Mouse (Mus musculus): ENCODE results near the gene Gatad2b. TPM values are rescaled to one million over a fixed set of nuclear protein-coding genes. Genes with fewer than 3 reads are reported as not detected.

Gatad2b gene
- polyA plus RNA-seq, 1 experiment, result 14.2 TPM

DNA sequence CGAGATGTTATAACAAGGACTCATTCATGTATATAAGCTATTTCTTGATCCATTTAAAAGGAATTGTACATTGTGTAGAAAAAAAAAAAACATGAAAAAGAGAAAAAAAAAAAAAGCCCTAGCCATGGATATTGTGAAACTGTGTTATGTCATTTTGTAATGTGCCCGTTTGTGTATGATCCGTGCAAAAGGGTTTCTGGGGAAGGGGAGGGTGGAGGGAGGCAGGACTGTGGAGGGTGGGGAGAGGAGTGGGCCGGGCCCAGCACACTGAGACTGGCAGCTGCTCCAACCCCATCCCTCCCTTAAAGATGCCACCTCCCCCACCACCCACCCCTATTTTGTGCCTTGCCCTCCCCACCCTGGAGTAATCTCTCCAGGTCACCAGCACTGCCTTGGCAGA, 68.5 kb downstream of the Gatad2b start:
- Histone ChIP-seq H3K4me3 (ENCODE audit: insufficient read depth, poor library complexity, severe bottlenecking) (no peak overlapping the region), H3K27me3 (ENCODE audit: control insufficient read depth, insufficient read depth, insufficient read length) (no peaks in the 10 kb centered on the region), H3K79me3 (ENCODE audit: low read depth) (no peaks in the 10 kb centered on the region), H3ac (ENCODE audit: control insufficient read depth, insufficient read length, low read depth) (no peak overlapping the region), H3K79me2 (ENCODE audit: control insufficient read depth, insufficient read depth) (no peaks in the 10 kb centered on the region), H3K36me3 (ENCODE audit: control insufficient read depth, insufficient read depth) (peaks cover 37% of the 10 kb centered on the region)
- no peak for TF ChIP-seq CTCF (IDR thresholded peaks at IDR 0.05; ENCODE audit: control insufficient read depth, insufficient read depth, insufficient read length)
- TF ChIP-seq FOSL1 (IDR thresholded peaks at IDR 0.05; ENCODE audit: insufficient read depth, low read length, poor library complexity, severe bottlenecking), result no peak
- TF ChIP-seq MAX (IDR thresholded peaks at IDR 0.05), result no peak
- TF ChIP-seq USF1 (IDR thresholded peaks at IDR 0.05; ENCODE audit: low read depth), result no peak
- TF ChIP-seq MYOD1 (IDR thresholded peaks at IDR 0.05; ENCODE audit: control insufficient read depth, insufficient read length, low read depth), result no peak
- no peak for TF ChIP-seq CEBPB (IDR thresholded peaks at IDR 0.05; ENCODE audit: low read depth)
- no peak for TF ChIP-seq MYOG (IDR thresholded peaks at IDR 0.05; ENCODE audit: control insufficient read depth, extremely low read depth, insufficient read length)

DNA sequence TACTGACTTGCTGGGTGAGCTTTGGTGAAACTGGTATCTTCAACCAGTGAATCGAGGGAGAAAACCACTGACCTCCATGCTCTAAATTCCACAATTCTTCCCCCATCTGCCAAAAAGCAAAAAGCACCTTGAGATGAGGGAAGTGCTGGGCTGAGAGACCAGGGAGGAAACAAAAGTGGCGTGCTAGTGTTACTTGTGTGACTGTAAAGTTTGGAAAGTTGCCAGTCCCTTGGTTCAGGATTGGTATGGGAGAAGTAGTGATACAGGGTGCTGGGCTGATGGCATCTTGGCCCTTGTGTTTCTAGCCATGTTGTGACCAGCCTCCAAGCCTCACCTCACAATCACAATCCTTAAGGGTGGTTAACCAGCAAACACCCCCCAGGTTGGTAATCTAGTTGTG, 69.4 kb downstream of the Gatad2b start:
- H3ac ChIP-seq (ENCODE audit: control insufficient read depth, insufficient read length, low read depth), result no peak overlapping the region
- TF ChIP-seq FOSL1 (IDR thresholded peaks at IDR 0.05; ENCODE audit: insufficient read depth, low read length, poor library complexity, severe bottlenecking) (no peak), CTCF (IDR thresholded peaks at IDR 0.05; ENCODE audit: control insufficient read depth, insufficient read depth, insufficient read length) (no peak), CEBPB (IDR thresholded peaks at IDR 0.05; ENCODE audit: low read depth) (no peak)
- H3K27me3 ChIP-seq (ENCODE audit: control insufficient read depth, insufficient read depth, insufficient read length), result no peaks in the 10 kb centered on the region
- no peak overlapping the region for H3K4me3 ChIP-seq (ENCODE audit: insufficient read depth, poor library complexity, severe bottlenecking)
- H3K79me2 ChIP-seq (ENCODE audit: control insufficient read depth, insufficient read depth), result no peaks in the 10 kb centered on the region
- peaks cover 29% of the 10 kb centered on the region for H3K36me3 ChIP-seq (ENCODE audit: control insufficient read depth, insufficient read depth)
- no peaks in the 10 kb centered on the region for H3K79me3 ChIP-seq (ENCODE audit: low read depth)

DNA sequence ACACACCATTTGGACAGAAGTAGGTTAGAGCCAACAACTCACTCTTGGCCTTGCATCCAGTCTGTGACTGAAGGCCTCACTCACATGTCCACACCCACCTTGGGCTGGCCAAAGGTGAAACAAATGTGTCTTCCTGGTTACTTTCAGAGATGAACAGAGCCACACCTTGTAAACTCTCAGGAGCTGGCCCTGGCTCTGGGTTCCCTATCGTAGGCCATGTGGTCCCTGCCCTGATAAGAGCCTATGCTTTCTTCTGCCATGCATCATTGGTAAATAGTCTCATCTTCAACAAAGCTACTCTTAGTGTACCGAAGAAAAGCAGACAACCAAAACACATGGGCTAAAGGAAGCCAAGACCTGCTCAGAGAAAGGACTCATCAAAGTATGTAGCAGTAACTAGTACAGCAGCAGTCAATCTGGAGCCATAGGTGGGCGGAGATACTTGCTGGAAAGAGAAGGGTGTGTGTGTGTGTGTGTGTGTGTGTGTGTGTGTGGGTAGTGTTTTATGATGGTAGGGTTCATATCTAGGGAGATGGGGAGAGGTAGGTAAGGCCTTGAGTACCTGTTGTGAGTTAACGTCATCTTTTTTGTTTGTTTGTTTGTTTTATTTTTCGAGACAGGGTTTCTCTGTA, 74.1 kb downstream of the Gatad2b start:
- H3K27me3 ChIP-seq (ENCODE audit: control insufficient read depth, insufficient read depth, insufficient read length), result no peaks in the 10 kb centered on the region
- no peaks in the 10 kb centered on the region for H3K79me3 ChIP-seq (ENCODE audit: low read depth)
- no peaks in the 10 kb centered on the region for H3K79me2 ChIP-seq (ENCODE audit: control insufficient read depth, insufficient read depth)
- no peak for TF ChIP-seq USF1 (IDR thresholded peaks at IDR 0.05; ENCODE audit: low read depth)
- TF ChIP-seq MAX (IDR thresholded peaks at IDR 0.05), result no peak
- peaks cover 2% of the 10 kb centered on the region for H3K36me3 ChIP-seq (ENCODE audit: control insufficient read depth, insufficient read depth)
- H3K4me3 ChIP-seq (ENCODE audit: insufficient read depth, poor library complexity, severe bottlenecking), result no peak overlapping the region
- H3ac ChIP-seq (ENCODE audit: control insufficient read depth, insufficient read length, low read depth), result no peak overlapping the region

DNA sequence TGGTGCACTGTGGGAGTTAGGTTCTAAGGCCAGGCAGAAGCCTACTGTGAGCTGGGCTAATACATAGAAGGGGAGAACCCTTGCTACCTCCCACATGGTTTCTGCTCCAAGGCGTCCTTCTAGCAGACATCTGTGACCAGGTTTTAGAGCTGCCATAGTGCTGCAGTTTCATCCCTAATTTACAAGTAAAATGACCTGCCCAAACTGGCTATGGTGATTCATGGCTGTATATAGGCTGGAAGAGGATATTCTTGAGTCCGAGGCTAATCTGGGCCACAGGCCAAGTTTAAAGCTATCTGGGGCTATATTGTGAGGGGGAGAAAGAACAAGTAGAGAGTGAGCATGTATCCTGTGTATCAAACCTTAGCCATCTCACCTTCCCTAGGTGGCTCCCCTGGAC, 76.1 kb downstream of the Gatad2b start:
- Histone ChIP-seq H3ac (ENCODE audit: control insufficient read depth, insufficient read length, low read depth) (no peak overlapping the region), H3K27me3 (ENCODE audit: control insufficient read depth, insufficient read depth, insufficient read length) (no peaks in the 10 kb centered on the region), H3K79me3 (ENCODE audit: low read depth) (no peaks in the 10 kb centered on the region), H3K36me3 (ENCODE audit: control insufficient read depth, insufficient read depth) (no peaks in the 10 kb centered on the region), H3K79me2 (ENCODE audit: control insufficient read depth, insufficient read depth) (no peaks in the 10 kb centered on the region), H3K4me3 (ENCODE audit: insufficient read depth, poor library complexity, severe bottlenecking) (no peak overlapping the region)
- TF ChIP-seq FOSL1 (IDR thresholded peaks at IDR 0.05; ENCODE audit: insufficient read depth, low read length, poor library complexity, severe bottlenecking) (no peak), MYOD1 (IDR thresholded peaks at IDR 0.05; ENCODE audit: control insufficient read depth, insufficient read length, low read depth) (no peak), CTCF (IDR thresholded peaks at IDR 0.05; ENCODE audit: control insufficient read depth, insufficient read depth, insufficient read length) (no peak), MYOG (IDR thresholded peaks at IDR 0.05; ENCODE audit: control insufficient read depth, extremely low read depth, insufficient read length) (no peak), USF1 (IDR thresholded peaks at IDR 0.05; ENCODE audit: low read depth) (no peak), CEBPB (IDR thresholded peaks at IDR 0.05; ENCODE audit: low read depth) (no peak), MAX (IDR thresholded peaks at IDR 0.05) (no peak)

GRCm38 (mm10) chr3:90371857-90372256, 78.9 kb downstream of the Gatad2b start:
- Histone ChIP-seq H3ac (ENCODE audit: control insufficient read depth, insufficient read length, low read depth) (no peak overlapping the region), H3K27me3 (ENCODE audit: control insufficient read depth, insufficient read depth, insufficient read length) (no peaks in the 10 kb centered on the region)

DNA sequence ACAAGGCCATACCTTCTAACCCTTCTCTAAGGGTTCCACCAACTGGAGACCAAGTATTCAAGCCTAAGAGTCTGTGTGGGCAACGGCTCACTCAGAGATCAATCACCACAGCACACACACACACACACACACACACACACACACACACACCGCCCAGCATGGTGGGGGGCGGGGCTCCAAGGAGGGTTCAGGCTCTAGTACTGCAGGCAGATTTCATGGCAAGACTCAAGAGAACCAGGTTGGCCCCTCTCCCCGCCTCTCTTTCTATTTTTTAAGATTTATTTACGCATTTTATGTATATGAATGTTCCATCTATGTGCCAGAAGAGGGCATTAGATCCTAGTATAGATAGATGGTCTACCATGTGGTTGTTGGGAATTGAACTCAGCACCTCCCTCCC, 79.8 kb downstream of the Gatad2b start:
- H3K36me3 ChIP-seq (ENCODE audit: control insufficient read depth, insufficient read depth), result no peaks in the 10 kb centered on the region
- H3K27me3 ChIP-seq (ENCODE audit: control insufficient read depth, insufficient read depth, insufficient read length), result no peaks in the 10 kb centered on the region
- H3ac ChIP-seq (ENCODE audit: control insufficient read depth, insufficient read length, low read depth), result no peak overlapping the region
- H3K79me3 ChIP-seq (ENCODE audit: low read depth), result no peaks in the 10 kb centered on the region
- TF ChIP-seq MYOG (IDR thresholded peaks at IDR 0.05; ENCODE audit: control insufficient read depth, extremely low read depth, insufficient read length) (no peak), MAX (IDR thresholded peaks at IDR 0.05) (no peak), MYOD1 (IDR thresholded peaks at IDR 0.05; ENCODE audit: control insufficient read depth, insufficient read length, low read depth) (no peak), CTCF (IDR thresholded peaks at IDR 0.05; ENCODE audit: control insufficient read depth, insufficient read depth, insufficient read length) (no peak), USF1 (IDR thresholded peaks at IDR 0.05; ENCODE audit: low read depth) (no peak), FOSL1 (IDR thresholded peaks at IDR 0.05; ENCODE audit: insufficient read depth, low read length, poor library complexity, severe bottlenecking) (no peak)
- no peak overlapping the region for H3K4me3 ChIP-seq (ENCODE audit: insufficient read depth, poor library complexity, severe bottlenecking)
- H3K79me2 ChIP-seq (ENCODE audit: control insufficient read depth, insufficient read depth), result no peaks in the 10 kb centered on the region

More at GRCm38 (mm10) chr3:90371857-90372256, 78.9 kb downstream of the Gatad2b start:
- Histone ChIP-seq H3K79me3 (ENCODE audit: low read depth) (no peaks in the 10 kb centered on the region), H3K4me3 (ENCODE audit: insufficient read depth, poor library complexity, severe bottlenecking) (no peak overlapping the region), H3K36me3 (ENCODE audit: control insufficient read depth, insufficient read depth) (no peaks in the 10 kb centered on the region), H3K79me2 (ENCODE audit: control insufficient read depth, insufficient read depth) (no peaks in the 10 kb centered on the region)
- no peak for TF ChIP-seq MAX (IDR thresholded peaks at IDR 0.05)
- TF ChIP-seq CEBPB (IDR thresholded peaks at IDR 0.05; ENCODE audit: low read depth), result no peak
- no peak for TF ChIP-seq CTCF (IDR thresholded peaks at IDR 0.05; ENCODE audit: control insufficient read depth, insufficient read depth, insufficient read length)
- no peak for TF ChIP-seq USF1 (IDR thresholded peaks at IDR 0.05; ENCODE audit: low read depth)
- TF ChIP-seq FOSL1 (IDR thresholded peaks at IDR 0.05; ENCODE audit: insufficient read depth, low read length, poor library complexity, severe bottlenecking), result no peak
- no peak for TF ChIP-seq MYOG (IDR thresholded peaks at IDR 0.05; ENCODE audit: control insufficient read depth, extremely low read depth, insufficient read length)
- no peak for TF ChIP-seq MYOD1 (IDR thresholded peaks at IDR 0.05; ENCODE audit: control insufficient read depth, insufficient read length, low read depth)

All from C2C12 (cell line).